Mouse (Mus musculus): Measurements from ENCODE around the gene Arhgdib. TPM values are rescaled to one million over a fixed set of nuclear protein-coding genes. Genes with fewer than 3 reads are reported as not detected.

The Arhgdib gene
- total and polyA plus RNA-seq, 3 experiments = 321 to 1,150 (median 355) TPM

- Histone ChIP-seq H3K9ac (ENCODE audit: insufficient read depth, low read depth) (no peak overlapping the region), H3K9me3 (replicated peaks; ENCODE audit: low read length) (no peaks in the 10 kb centered on the region), H3K4me2 (ENCODE audit: insufficient read depth, low read depth, poor library complexity, severe bottlenecking) (no peak overlapping the region), H3K4me3 (replicated peaks in 1 of 3; ENCODE audit: low read depth in 2 of 3, low read length in 2 of 3, poor library complexity in 1 of 3) (no peak overlapping the region), H3K36me3 (replicated peaks in 1 of 2; ENCODE audit: control insufficient read depth in 1 of 2, insufficient read depth in 1 of 2, low read length in 1 of 2) (no peaks in the 10 kb centered on the region), H3K79me2 (replicated peaks; ENCODE audit: control insufficient read depth, extremely low read depth, insufficient read depth, poor library complexity, severe bottlenecking) (no peaks in the 10 kb centered on the region), H3K27me3 (replicated peaks) (no peaks in the 10 kb centered on the region), H3K27ac (ENCODE audit: insufficient read depth, low read depth) (no peak overlapping the region), H3K4me1 (ENCODE audit: control insufficient read depth in 1 of 2, insufficient read depth in 2 of 2) (peaks cover 4% of the 10 kb centered on the region in 2 experiments; a peak in 1 of 4 replicates)
- in situ Hi-C loops (cut with MboI; ENCODE audit: low pct_ligation_motif_present, low pct_unique_long_range_greater_than_20kb, low sequenced_read_pairs) (loop anchor here (5.0 to 25.0 kb wide), 3 partner anchors 131 to 551 kb away; partner anchors contain the start of gene Art4), dilution Hi-C loops (cut with MboI; ENCODE audit: extremely low pct_ligation_motif_present, extremely low pct_unique_long_range_greater_than_20kb, low sequenced_read_pairs) (loop anchor here (25.0 kb wide), 1 partner anchor 126 kb away; the partner anchor contains the start of gene Art4)
- TF ChIP-seq MAX (IDR thresholded peaks at IDR 0.05; ENCODE audit: low read length) (no peak), BHLHE40 (IDR thresholded peaks at IDR 0.05; ENCODE audit: low read depth, low read length) (no peak), CHD1 (IDR thresholded peaks at IDR 0.05; ENCODE audit: low read depth, low read length) (no peak), UBTF (IDR thresholded peaks at IDR 0.05; ENCODE audit: low read depth, low read length) (no peak), ZKSCAN1 (IDR thresholded peaks at IDR 0.05; ENCODE audit: borderline replicate concordance, low read depth, low read length) (no peak), USF2 (conservative IDR thresholded peaks at IDR 0.05; ENCODE audit: low read depth, low read length) (no peak), JUND (conservative IDR thresholded peaks at IDR 0.05; ENCODE audit: low read depth, low read length) (no peak), ZNF384 (IDR thresholded peaks at IDR 0.05; ENCODE audit: low read depth, low read length) (no peak), MXI1 (IDR thresholded peaks at IDR 0.05; ENCODE audit: low read depth, low read length) (no peak), NRF1 (IDR thresholded peaks at IDR 0.05; ENCODE audit: low read depth, low read length) (no peak), CTCF (conservative IDR thresholded peaks at IDR 0.05 in 1 of 2, IDR thresholded peaks at IDR 0.05 in 1 of 2; ENCODE audit: low read depth in 2 of 2, low read length in 2 of 2) (no peak), POLR2A (IDR thresholded peaks at IDR 0.05; ENCODE audit: low read depth, low read length) (no peak), MYC (IDR thresholded peaks at IDR 0.05; ENCODE audit: low read depth, low read length) (no peak), SMC3 (IDR thresholded peaks at IDR 0.05; ENCODE audit: low read depth, low read length) (no peak), ELF1 (IDR thresholded peaks at IDR 0.05; ENCODE audit: low read depth, low read length) (no peak)
- DNase-seq (ENCODE audit: extremely low read depth) = no peak
Measured at GRCm38 (mm10) chr6:136988536-136989060, 46.9 kb upstream of the Arhgdib start.

DNA sequence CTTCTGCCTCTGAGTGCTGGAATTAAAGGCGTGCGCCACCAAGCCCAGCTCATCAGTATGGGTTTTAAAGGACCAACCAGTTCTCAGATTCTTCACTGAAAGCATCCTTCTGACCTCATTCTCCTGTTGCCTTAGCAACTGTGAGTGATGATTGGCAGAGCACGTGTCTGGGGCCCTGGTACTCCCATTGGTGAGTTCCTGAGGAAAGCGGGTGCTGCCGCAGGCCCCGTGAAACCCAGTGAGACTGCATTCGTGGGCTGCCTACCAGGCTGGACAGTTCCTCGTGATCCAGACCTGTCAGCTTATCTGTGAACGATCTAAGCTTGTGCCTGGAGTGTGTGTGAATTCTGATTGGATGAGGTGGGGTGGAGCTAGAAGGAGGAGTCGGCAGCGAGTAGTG lies 45.0 kb upstream of the Arhgdib start:
- dilution Hi-C loops (cut with MboI; ENCODE audit: extremely low pct_ligation_motif_present, extremely low pct_unique_long_range_greater_than_20kb, low sequenced_read_pairs) (loop anchor here (25.0 kb wide), 1 partner anchor 124 kb away; the partner anchor contains the start of gene Art4), in situ Hi-C loops (cut with MboI; ENCODE audit: low pct_ligation_motif_present, low pct_unique_long_range_greater_than_20kb, low sequenced_read_pairs) (loop anchor here (5.0 to 25.0 kb wide), 3 partner anchors 129 to 549 kb away; partner anchors contain the start of gene Art4)
- no peak overlapping the region for H3K9ac ChIP-seq (ENCODE audit: insufficient read depth, low read depth)
- TF ChIP-seq POLR2A (IDR thresholded peaks at IDR 0.05; ENCODE audit: low read depth, low read length) (no peak), ELF1 (IDR thresholded peaks at IDR 0.05; ENCODE audit: low read depth, low read length) (no peak)
- no peak overlapping the region for H3K4me3 ChIP-seq (replicated peaks in 1 of 3; ENCODE audit: low read depth in 2 of 3, low read length in 2 of 3, poor library complexity in 1 of 3)
- H3K36me3 ChIP-seq (replicated peaks in 1 of 2; ENCODE audit: control insufficient read depth in 1 of 2, insufficient read depth in 1 of 2, low read length in 1 of 2) = no peaks in the 10 kb centered on the region
- H3K79me2 ChIP-seq (replicated peaks; ENCODE audit: control insufficient read depth, extremely low read depth, insufficient read depth, poor library complexity, severe bottlenecking) = no peaks in the 10 kb centered on the region
- no peaks in the 10 kb centered on the region for H3K27me3 ChIP-seq (replicated peaks)
- no peaks in the 10 kb centered on the region for H3K9me3 ChIP-seq (replicated peaks; ENCODE audit: low read length)
- no peak for DNase-seq (ENCODE audit: extremely low read depth)
- H3K4me2 ChIP-seq (ENCODE audit: insufficient read depth, low read depth, poor library complexity, severe bottlenecking) = no peak overlapping the region
- no peak overlapping the region for H3K27ac ChIP-seq (ENCODE audit: insufficient read depth, low read depth)
- H3K4me1 ChIP-seq (ENCODE audit: control insufficient read depth in 1 of 2, insufficient read depth in 2 of 2) = peaks cover 4 to 8% of the 10 kb centered on the region in 2 experiments; a peak in 2 of 4 replicates
